Mouse (Mus musculus) kidney, postnatal 25 days (tissue): ENCODE results near the gene Styx.
A peak's percentile ranks its signal among the peaks of the same experiment; 100 is the strongest.
"Not testable (repeated sequence)": the region's sequence is repeated elsewhere in the genome, so short reads cannot be mapped to it uniquely, and the experiment has no call there.

Experiments used
- DNase-seq, 2 experiments: peaks; one replicate each; pipeline ENCODE4 v3.0.0; 2021; ENCODE audit warnings: mixed read lengths in 2 of 2

Gene Styx

GRCm38 (mm10) chr14:45364211-45365195 is 13.6 kb downstream of the Styx start:
- peak in 1 of 2 experiments; percentile 42 for DNase-seq

- DNase-seq, result no peak
Observed at GRCm38 (mm10) chr14:45365196-45365587, 14.3 kb downstream of the Styx start.

- peak; percentile 59 to 66 for DNase-seq
Observed at GRCm38 (mm10) chr14:45378771-45379170, 27.9 kb downstream of the Styx start.

GRCm38 (mm10) chr14:45380756-45381155 is 29.9 kb downstream of the Styx start:
- no peak for DNase-seq

GRCm38 (mm10) chr14:45382912-45383311 is 32.0 kb downstream of the Styx start:
- no peak for DNase-seq

- DNase-seq, result no peak
Observed at GRCm38 (mm10) chr14:45385596-45385995, 34.7 kb downstream of the Styx start.

- DNase-seq, result peak in 1 of 2 experiments; percentile 13
Observed at GRCm38 (mm10) chr14:45387480-45387879, 36.6 kb downstream of the Styx start.

GRCm38 (mm10) chr14:45388345-45389181 is 37.7 kb downstream of the Styx start:
- DNase-seq, result peak; percentile 94 to 98

GRCm38 (mm10) chr14:45389194-45389593 is 38.3 kb downstream of the Styx start:
- DNase-seq, result no peak

GRCm38 (mm10) chr14:45399836-45400235 is 48.9 kb downstream of the Styx start:
- DNase-seq, result peak; percentile 49 to 50

GRCm38 (mm10) chr14:45403651-45404050 is 52.8 kb downstream of the Styx start:
- DNase-seq, result no peak

- not testable (repeated sequence) for DNase-seq
Observed at GRCm38 (mm10) chr14:45404813-45405212, 53.9 kb downstream of the Styx start, which contains the start of gene Gnpnat1. Gene Gnpnat1, minus strand, starts transcription at chr14:45404913.

GRCm38 (mm10) chr14:45416265-45416664 is 65.4 kb downstream of the Styx start:
- no peak for DNase-seq

GRCm38 (mm10) chr14:45418553-45418952 is 67.7 kb downstream of the Styx start:
- no peak for DNase-seq

- no peak for DNase-seq
Observed at GRCm38 (mm10) chr14:45419323-45419722, 68.4 kb downstream of the Styx start.

- no peak for DNase-seq
Observed at GRCm38 (mm10) chr14:45422371-45422770, 71.5 kb downstream of the Styx start.

- DNase-seq, result peak in 1 of 2 experiments; percentile 69
Observed at GRCm38 (mm10) chr14:45423220-45423619, 72.3 kb downstream of the Styx start.

- peak; percentile 64 to 85 for DNase-seq
Observed at GRCm38 (mm10) chr14:45430066-45430842, 79.4 kb downstream of the Styx start.

GRCm38 (mm10) chr14:45432003-45432402 is 81.1 kb downstream of the Styx start:
- DNase-seq, result peak; percentile 35 to 50

GRCm38 (mm10) chr14:45434220-45434619 is 83.3 kb downstream of the Styx start:
- no peak for DNase-seq

- DNase-seq, result no peak
Observed at GRCm38 (mm10) chr14:45438250-45438930, 87.5 kb downstream of the Styx start.

GRCm38 (mm10) chr14:45438931-45439275 is 88.0 kb downstream of the Styx start:
- DNase-seq, result no peak
